Mouse (Mus musculus) liver, embryonic 14.5 days (tissue): Measurements from ENCODE around the gene Xirp1. TPM values are rescaled to one million over a fixed set of nuclear protein-coding genes. Genes with fewer than 3 reads are reported as not detected.

Experiments
- ATAC-seq: fragments of 200-750 bp; cut with Nextera tagmentation; 2 replicates; pipeline ENCODE4 v1.8.0; 2017; ENCODE audit warnings: moderate number of reproducible peaks, mild to moderate bottlenecking, moderate library complexity; ENCODE audit not compliant: insufficient read depth
- DNase-seq, 3 experiments: peaks; one replicate each; pipeline ENCODE4 v3.0.0-alpha.2; 2012 to 2013; ENCODE audit warnings: low read depth in 3 of 3, low spot score in 3 of 3
- H3K27ac ChIP-seq: fragments of 300-500 bp; sonication (generic); 2 replicates; pipeline ENCODE4 v1.5.1; 2014; ENCODE audit warnings: moderate library complexity, mild to moderate bottlenecking, control low read depth, inconsistent platforms
- H3K27me3 ChIP-seq: fragments of 300-500 bp; sonication (generic); 2 replicates; pipeline ENCODE4 v1.6.1; 2014; ENCODE audit warnings: mild to moderate bottlenecking, low read length, moderate library complexity; ENCODE audit not compliant: control insufficient read depth, insufficient read depth
- H3K36me3 ChIP-seq: fragments of 300-500 bp; sonication (generic); replicated peaks from 2 replicates; pipeline ENCODE4 v1.6.1; 2014; ENCODE audit warnings: low read depth; ENCODE audit not compliant: control insufficient read depth, insufficient read depth
- H3K4me1 ChIP-seq, 2 experiments: fragments of 200-500 bp in 1 of 2; fragments of 300-500 bp in 1 of 2; sonication (generic) in 1 of 2; replicated peaks; 2 replicates each; pipeline ENCODE4 v1.6.1; 2012 to 2014; ENCODE audit warnings: antibody characterized with exemption in 1 of 2, inconsistent platforms in 1 of 2, low read length in 1 of 2; ENCODE audit not compliant: control insufficient read depth in 2 of 2, insufficient read depth in 2 of 2
- H3K4me2 ChIP-seq: fragments of 300-500 bp; sonication (generic); 2 replicates; pipeline ENCODE4 v1.6.1; 2014; ENCODE audit warnings: low read depth, mild to moderate bottlenecking, control low read depth, moderate library complexity
- H3K4me3 ChIP-seq, 2 experiments: fragments of 200-500 bp in 1 of 2; fragments of 300-500 bp in 1 of 2; sonication (generic) in 1 of 2; 2 replicates each; pipeline ENCODE4 v1.5.1; 2012 to 2014; ENCODE audit warnings: low read depth in 2 of 2, low read length in 2 of 2, mild to moderate bottlenecking in 2 of 2, control low read depth in 1 of 2, inconsistent platforms in 1 of 2, moderate library complexity in 1 of 2; ENCODE audit not compliant: insufficient read depth in 1 of 2
- H3K9ac ChIP-seq: fragments of 300-500 bp; sonication (generic); replicated peaks from 2 replicates; pipeline ENCODE4 v1.6.1; 2014; ENCODE audit warnings: mild to moderate bottlenecking, control low read depth, moderate library complexity
- H3K9me3 ChIP-seq: fragments of 300-500 bp; sonication (generic); 2 replicates; pipeline ENCODE4 v1.6.1; 2016; ENCODE audit warnings: low read length, mixed read lengths; ENCODE audit not compliant: control insufficient read depth
- CTCF ChIP-seq: IDR thresholded peaks from 2 replicates; pipeline ENCODE4 v1.5.1; 2016; ENCODE audit warnings: antibody characterized with exemption, low read depth, control low read depth
- EP300 ChIP-seq: IDR thresholded peaks from 2 replicates; pipeline ENCODE4 v1.6.1; 2016; ENCODE audit warnings: antibody characterized with exemption, low read depth
- WGBS: fragments of 180-500 bp; shearing (Covaris S2); extraction: QIAGEN DNeasy Blood & Tissue Kit; methylation state at CpG from one replicate; pipeline ENCODE4 v1.1.7; 2014; ENCODE audit not compliant: insufficient replicate concordance; 5-methylcytosine and 5-hydroxymethylcytosine counted together
- polyA plus RNA-seq, 2 experiments: library from polyadenylated mRNA; depleted of rRNA in 1 of 2; stranded (reverse) in 1 of 2; unstranded in 1 of 2; fragments of >200 nt; fragmentation: Nextera tagmentation in 1 of 2; extraction: Ambion mirVana in 1 of 2; gene quantifications; 2 replicates each; pipeline versions ENCODE4 v1.2.1 to v1.2.3; 2012 to 2014

The Xirp1 gene
- polyA plus RNA-seq, 2 experiments = not detected

DNA sequence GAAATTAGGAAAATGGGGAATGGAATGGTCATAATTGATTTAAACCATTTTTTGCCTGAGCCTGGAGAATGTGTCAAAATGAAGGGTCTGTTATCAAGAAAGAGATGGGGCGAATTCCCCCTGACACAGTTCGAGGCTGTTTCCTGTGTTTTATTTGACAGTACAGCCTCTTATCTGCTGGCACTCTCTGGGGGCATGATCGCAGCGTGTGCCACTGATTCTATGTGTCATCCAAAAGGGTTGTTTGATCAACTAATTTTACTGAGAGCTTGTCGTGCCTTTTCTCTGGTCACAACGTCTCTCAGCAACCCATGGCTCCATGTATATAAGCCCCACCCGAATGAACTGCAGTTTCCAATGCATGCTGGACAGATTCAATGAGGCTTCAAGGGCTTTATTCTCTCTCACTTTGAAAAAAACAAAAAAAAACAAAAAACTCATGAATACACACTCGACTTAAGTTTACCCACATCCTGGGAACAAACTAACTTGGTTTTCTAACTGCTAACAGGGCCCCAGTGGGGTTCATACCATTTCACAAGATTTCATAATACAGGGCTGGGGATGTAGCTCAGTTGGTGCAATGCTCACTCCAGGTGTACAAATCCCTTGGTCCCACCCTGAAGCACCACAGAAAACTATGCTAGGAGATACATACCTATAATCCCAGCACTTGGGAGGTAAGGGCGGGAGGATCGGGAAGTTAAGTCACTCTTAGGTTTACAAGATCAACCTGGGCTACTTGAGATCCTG is 30.1 kb downstream of the Xirp1 start:
- ATAC-seq = no peak
- TF ChIP-seq CTCF (no peak), EP300 (no peak)
- 25% methylated on average over 10 of the region's 10 CpGs for WGBS

GRCm38 (mm10) chr9:119991310-119991709 is 32.1 kb downstream of the Xirp1 start:
- H3K27ac ChIP-seq = no peak overlapping the region
- peaks cover 0 to 4% of the 10 kb centered on the region in 2 experiments; a peak in 1 of 4 replicates for H3K4me1 ChIP-seq
- TF ChIP-seq CTCF = no peak
- H3K4me2 ChIP-seq = no peak overlapping the region
- no peaks in the 10 kb centered on the region for H3K27me3 ChIP-seq
- H3K36me3 ChIP-seq = no peaks in the 10 kb centered on the region
- ATAC-seq (no peak), DNase-seq (no peak)
- H3K9me3 ChIP-seq = no peaks in the 10 kb centered on the region
- no peak overlapping the region for H3K9ac ChIP-seq
- WGBS = 49% methylated on average over 5 of the region's 5 CpGs
- no peak overlapping the region for H3K4me3 ChIP-seq

More for the DNA sequence above, 30.1 kb downstream of the Xirp1 start:
- peaks cover 0 to 4% of the 10 kb centered on the region in 2 experiments; a peak in 1 of 4 replicates for H3K4me1 ChIP-seq
- H3K4me2 ChIP-seq = no peak overlapping the region
- no peak overlapping the region for H3K9ac ChIP-seq
- no peaks in the 10 kb centered on the region for H3K9me3 ChIP-seq
- H3K27me3 ChIP-seq = no peaks in the 10 kb centered on the region
- H3K36me3 ChIP-seq = no peaks in the 10 kb centered on the region
- H3K4me3 ChIP-seq = no peak overlapping the region
- no peak for DNase-seq
- no peak overlapping the region for H3K27ac ChIP-seq

GRCm38 (mm10) chr9:119988304-119988703 is 35.1 kb downstream of the Xirp1 start:
- ATAC-seq (no peak), DNase-seq (no peak)
- no peak for TF ChIP-seq EP300
- Histone ChIP-seq H3K9ac (no peak overlapping the region), H3K36me3 (no peaks in the 10 kb centered on the region), H3K27me3 (peaks cover 10% of the 10 kb centered on the region), H3K27ac (no peak overlapping the region), H3K9me3 (no peaks in the 10 kb centered on the region), H3K4me1 (peaks cover 0 to 3% of the 10 kb centered on the region in 2 experiments; a peak in 1 of 4 replicates), H3K4me2 (no peak overlapping the region), H3K4me3 (no peak overlapping the region)
- 40% methylated on average over 7 of the region's 7 CpGs for WGBS

- no peaks in the 10 kb centered on the region for H3K36me3 ChIP-seq
Measured at GRCm38 (mm10) chr9:119985881-119986574, 37.4 kb downstream of the Xirp1 start.

GRCm38 (mm10) chr9:119984536-119985011 is 38.8 kb downstream of the Xirp1 start, which contains the start of gene Csrnp1:
TSS of gene Csrnp1 (minus strand) at chr9:119984658.
- Histone ChIP-seq H3K4me3 (peak within 1 kb of the TSS; percentile 49 to 56), H3K4me2 (peak within 1 kb of the TSS; percentile 63), H3K27me3 (peaks cover 15% of the 10 kb centered on the region), H3K36me3 (no peaks in the 10 kb centered on the region), H3K9ac (peak within 1 kb of the TSS; percentile 46), H3K27ac (no peak within 1 kb of the TSS), H3K4me1 (peaks cover 0 to 26% of the 10 kb centered on the region in 2 experiments; a peak in 3 of 4 replicates), H3K9me3 (no peaks in the 10 kb centered on the region)
- no peak for ATAC-seq
- TF ChIP-seq EP300 (no peak), CTCF (no peak)
- no peak for DNase-seq
- WGBS = 20% methylated on average over 14 of the region's 14 CpGs

More at GRCm38 (mm10) chr9:119985881-119986574, 37.4 kb downstream of the Xirp1 start:
- TF ChIP-seq EP300 (no peak), CTCF (no peak)
- no peak overlapping the region for H3K4me2 ChIP-seq
- H3K4me1 ChIP-seq = peaks cover 0 to 16% of the 10 kb centered on the region in 2 experiments; a peak in 3 of 4 replicates
- no peak overlapping the region for H3K9ac ChIP-seq
- no peak overlapping the region for H3K27ac ChIP-seq
- no peak overlapping the region for H3K4me3 ChIP-seq
- ATAC-seq (no peak), DNase-seq (no peak)
- peaks cover 15% of the 10 kb centered on the region for H3K27me3 ChIP-seq
- H3K9me3 ChIP-seq = no peaks in the 10 kb centered on the region
- WGBS = 67% methylated on average over 10 of the region's 10 CpGs
